Mouse (Mus musculus) neural tube, embryonic 15.5 days (tissue): ENCODE results near the gene Clasp1. TPM values are rescaled to one million over a fixed set of nuclear protein-coding genes. Genes with fewer than 3 reads are reported as not detected.

Source experiments
- ATAC-seq: fragments of 200-750 bp; cut with Nextera tagmentation; 2 replicates; pipeline ENCODE4 v1.8.0; 2017; ENCODE audit warnings: mild to moderate bottlenecking, moderate TSS enrichment, moderate library complexity; ENCODE audit not compliant: low FRiP score
- H3K27ac ChIP-seq: fragments of 300-500 bp; sonication (generic); replicated peaks from 2 replicates; pipeline ENCODE4 v1.5.1; 2015; ENCODE audit warnings: mild to moderate bottlenecking, inconsistent platforms
- H3K27me3 ChIP-seq: fragments of 300-500 bp; sonication (generic); replicated peaks from 2 replicates; pipeline ENCODE4 v1.6.1; 2015; ENCODE audit warnings: inconsistent platforms
- H3K36me3 ChIP-seq: fragments of 300-500 bp; sonication (generic); 2 replicates; pipeline ENCODE4 v1.6.1; 2015; ENCODE audit warnings: inconsistent platforms
- H3K4me1 ChIP-seq: fragments of 300-500 bp; sonication (generic); 2 replicates; pipeline ENCODE4 v1.6.1; 2015; ENCODE audit warnings: inconsistent platforms
- H3K4me2 ChIP-seq: fragments of 300-500 bp; sonication (generic); 2 replicates; pipeline ENCODE4 v1.6.1; 2015; ENCODE audit warnings: inconsistent platforms, mild to moderate bottlenecking, moderate library complexity
- H3K4me3 ChIP-seq: fragments of 300-500 bp; sonication (generic); replicated peaks from 2 replicates; pipeline ENCODE4 v1.5.1; 2015; ENCODE audit warnings: mild to moderate bottlenecking, inconsistent platforms
- H3K9ac ChIP-seq: fragments of 300-500 bp; sonication (generic); replicated peaks from 2 replicates; pipeline ENCODE4 v1.6.1; 2015; ENCODE audit warnings: mild to moderate bottlenecking, inconsistent platforms
- H3K9me3 ChIP-seq: fragments of 300-500 bp; sonication (generic); replicated peaks from 2 replicates; pipeline ENCODE4 v1.6.1; 2016; ENCODE audit warnings: inconsistent platforms
- WGBS: fragments of 180-500 bp; shearing (Covaris S2); methylation state at CpG from one replicate; pipeline ENCODE4 v1.1.7; 2015; ENCODE audit warnings: mixed read lengths; 5-methylcytosine and 5-hydroxymethylcytosine counted together
- polyA plus RNA-seq: library from polyadenylated mRNA; unstranded; fragments of >200 nt; fragmentation: Nextera tagmentation; extraction: Ambion mirVana; gene quantifications from 2 replicates; pipeline ENCODE4 v1.2.1, GENCODE M21; 2015

Gene Clasp1
- polyA plus RNA-seq, 1 experiment from 2014 or later = 88.1 TPM

DNA sequence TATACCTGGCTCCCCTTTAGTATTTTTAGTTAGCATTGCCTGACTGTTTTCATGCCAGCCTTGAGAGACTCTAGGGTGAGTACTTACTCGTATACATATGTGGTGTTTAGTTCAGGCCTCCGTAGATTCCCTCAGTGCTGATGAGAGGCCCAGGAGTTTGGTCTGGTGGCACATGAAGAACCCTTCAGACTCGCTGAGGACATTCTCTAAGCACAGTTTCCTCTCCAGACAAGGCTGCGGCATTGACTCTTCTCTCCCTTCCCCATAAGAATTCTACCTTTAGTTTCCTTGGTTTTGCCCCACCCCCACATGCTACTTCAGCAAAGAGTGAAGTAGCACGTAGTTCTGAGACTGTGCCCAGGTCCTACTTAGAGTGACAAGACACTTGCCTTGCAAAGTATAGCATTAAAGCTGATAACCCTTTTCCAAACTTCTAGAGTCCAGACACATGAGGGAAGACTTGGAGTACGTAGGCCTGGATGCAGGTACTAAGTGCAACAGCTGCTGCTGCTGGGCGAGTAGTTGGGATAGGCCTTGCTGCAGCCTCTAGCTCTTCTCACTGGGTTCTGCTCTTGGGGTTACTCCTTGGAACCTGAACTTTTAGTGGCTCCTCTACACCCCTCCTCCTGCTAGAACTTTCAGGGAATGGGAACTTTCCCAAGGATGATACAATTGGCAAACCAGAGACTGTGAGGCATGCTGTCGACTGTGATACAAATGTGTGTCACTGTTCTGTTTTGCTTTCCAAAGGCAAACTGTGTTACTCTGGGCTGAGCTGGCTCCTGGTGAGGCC, 123.1 kb downstream of the Clasp1 start:
- no peak overlapping the region for H3K27ac ChIP-seq
- WGBS = 97% methylated on average over 8 of the region's 8 CpGs
- H3K4me1 ChIP-seq = no peaks in the 10 kb centered on the region
- no peak overlapping the region for H3K9ac ChIP-seq
- H3K27me3 ChIP-seq = no peaks in the 10 kb centered on the region
- H3K36me3 ChIP-seq = peaks cover 80% of the 10 kb centered on the region
- no peak overlapping the region for H3K4me3 ChIP-seq
- ATAC-seq = no peak
- no peaks in the 10 kb centered on the region for H3K9me3 ChIP-seq
- H3K4me2 ChIP-seq = no peak overlapping the region

DNA sequence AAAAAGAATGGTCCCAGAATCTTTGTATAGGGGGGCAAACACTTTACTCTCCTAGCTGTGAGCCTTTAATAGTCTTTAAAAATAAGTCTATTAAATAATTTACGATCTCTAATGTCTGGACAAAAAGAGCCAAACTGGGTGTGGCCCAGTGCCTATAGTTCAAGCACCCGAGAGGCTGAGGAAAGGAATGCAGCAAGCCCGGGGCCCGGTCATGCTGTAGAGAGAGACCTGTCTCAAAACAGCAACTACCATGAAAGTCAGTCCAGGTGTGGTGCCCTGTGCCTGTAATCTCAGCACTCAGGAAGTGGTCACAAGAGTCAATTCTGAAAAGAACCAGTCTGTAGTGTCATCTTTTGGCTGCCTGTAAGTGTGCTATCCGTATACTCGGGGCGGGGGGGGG, 127.4 kb downstream of the Clasp1 start:
- H3K9me3 ChIP-seq = no peaks in the 10 kb centered on the region
- no peak overlapping the region for H3K27ac ChIP-seq
- no peaks in the 10 kb centered on the region for H3K27me3 ChIP-seq
- H3K36me3 ChIP-seq = peaks cover 65% of the 10 kb centered on the region
- H3K4me1 ChIP-seq = no peaks in the 10 kb centered on the region
- H3K4me3 ChIP-seq = no peak overlapping the region
- H3K9ac ChIP-seq = no peak overlapping the region
- no peak for ATAC-seq
- whole genome bisulfite sequencing = 49% methylated on average over 7 of the region's 7 CpGs
- H3K4me2 ChIP-seq = no peak overlapping the region

DNA sequence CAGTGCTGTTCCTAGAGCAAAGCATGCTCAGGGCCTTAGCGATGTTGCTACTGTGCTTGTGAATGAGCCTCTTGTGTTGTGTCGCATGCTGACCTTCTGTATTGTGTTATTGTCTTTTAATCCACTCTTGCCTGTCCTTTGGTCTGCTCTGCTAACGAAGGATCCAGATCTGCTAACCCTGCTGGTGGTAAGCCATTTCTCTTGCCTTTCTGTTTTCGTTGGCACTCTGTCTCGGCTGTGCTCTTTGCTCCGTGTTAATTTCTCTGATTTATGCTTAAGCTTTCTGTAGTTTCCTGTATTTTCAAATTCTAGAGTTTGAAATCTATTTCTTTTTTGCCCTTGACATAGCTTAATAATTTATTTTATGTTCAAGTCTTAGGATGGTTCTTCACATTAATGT, 134.3 kb downstream of the Clasp1 start:
- Histone ChIP-seq H3K9ac (no peak overlapping the region), H3K27me3 (no peaks in the 10 kb centered on the region), H3K4me3 (no peak overlapping the region), H3K27ac (no peak overlapping the region), H3K4me1 (no peaks in the 10 kb centered on the region), H3K36me3 (peaks cover 64% of the 10 kb centered on the region), H3K4me2 (no peak overlapping the region), H3K9me3 (no peaks in the 10 kb centered on the region)
- ATAC-seq = no peak
- WGBS = 77% methylated on average over 6 of the region's 6 CpGs

DNA sequence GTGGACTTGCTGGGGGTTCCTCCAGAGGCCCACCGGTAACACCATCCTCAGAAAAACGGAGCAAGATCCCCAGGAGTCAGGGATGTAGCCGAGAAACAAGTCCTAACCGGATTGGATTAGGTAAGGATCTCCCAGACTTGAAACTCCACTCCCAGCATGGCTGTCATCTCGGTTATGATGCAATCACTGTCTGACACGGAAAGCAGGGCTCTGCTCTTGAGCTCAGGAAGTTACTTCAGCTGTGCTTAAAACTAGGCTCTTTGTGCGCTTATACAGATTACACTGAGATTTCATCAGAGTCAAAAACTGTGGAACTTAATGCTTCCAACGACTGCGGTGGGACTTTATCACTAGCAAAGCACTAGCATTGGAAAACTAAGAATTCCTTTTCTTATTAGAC, 136.5 kb downstream of the Clasp1 start:
- peaks cover 65% of the 10 kb centered on the region for H3K36me3 ChIP-seq
- H3K27me3 ChIP-seq = no peaks in the 10 kb centered on the region
- H3K27ac ChIP-seq = no peak overlapping the region
- 92% methylated on average over 9 of the region's 9 CpGs for WGBS
- ATAC-seq = no peak
- no peak overlapping the region for H3K4me3 ChIP-seq
- H3K9me3 ChIP-seq = no peaks in the 10 kb centered on the region
- no peak overlapping the region for H3K4me2 ChIP-seq
- H3K9ac ChIP-seq = no peak overlapping the region
- no peaks in the 10 kb centered on the region for H3K4me1 ChIP-seq

DNA sequence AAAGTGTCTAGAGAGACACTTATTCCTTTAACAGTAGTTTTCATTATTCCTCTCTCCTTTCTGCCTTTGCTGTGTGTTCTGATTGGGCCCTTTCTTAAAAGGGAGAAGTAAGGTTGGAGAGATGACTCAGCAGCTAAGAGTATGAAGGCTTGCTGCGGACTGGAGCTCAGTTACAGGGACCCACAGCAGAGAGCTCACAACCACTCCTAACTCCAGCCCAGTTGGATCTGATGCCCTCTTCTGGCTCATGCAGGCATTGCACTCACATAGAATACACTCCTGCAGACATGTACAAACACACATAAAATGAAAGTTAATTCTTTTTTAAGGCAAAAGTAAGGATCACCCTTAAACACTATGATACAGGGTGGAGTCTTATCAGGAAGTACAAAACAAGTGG, 140.4 kb downstream of the Clasp1 start:
- H3K4me2 ChIP-seq = no peak overlapping the region
- no peaks in the 10 kb centered on the region for H3K27me3 ChIP-seq
- H3K36me3 ChIP-seq = peaks cover 79% of the 10 kb centered on the region
- H3K9me3 ChIP-seq = no peaks in the 10 kb centered on the region
- H3K9ac ChIP-seq = no peak overlapping the region
- ATAC-seq = no peak
- 100% methylated on average over 1 of the region's 1 CpGs for WGBS
- H3K4me3 ChIP-seq = no peak overlapping the region
- no peak overlapping the region for H3K27ac ChIP-seq
- no peaks in the 10 kb centered on the region for H3K4me1 ChIP-seq

GRCm38 (mm10) chr1:118531259-118531658, 142.4 kb downstream of the Clasp1 start:
- Histone ChIP-seq H3K27ac (no peak overlapping the region), H3K4me1 (no peaks in the 10 kb centered on the region), H3K9ac (no peak overlapping the region), H3K36me3 (peaks cover 85% of the 10 kb centered on the region), H3K4me3 (no peak overlapping the region), H3K27me3 (no peaks in the 10 kb centered on the region), H3K9me3 (no peaks in the 10 kb centered on the region), H3K4me2 (no peak overlapping the region)
- 97% methylated on average over 3 of the region's 3 CpGs for WGBS
- ATAC-seq = no peak

GRCm38 (mm10) chr1:118536021-118536420, 147.2 kb downstream of the Clasp1 start:
- H3K4me2 ChIP-seq = no peak overlapping the region
- H3K27me3 ChIP-seq = no peaks in the 10 kb centered on the region
- no peak overlapping the region for H3K9ac ChIP-seq
- ATAC-seq = no peak
- H3K9me3 ChIP-seq = no peaks in the 10 kb centered on the region
- no peak overlapping the region for H3K27ac ChIP-seq
- H3K4me3 ChIP-seq = no peak overlapping the region
- WGBS = 93% methylated on average over 15 of the region's 15 CpGs
- H3K36me3 ChIP-seq = peaks cover 71% of the 10 kb centered on the region
- H3K4me1 ChIP-seq = no peaks in the 10 kb centered on the region

- Histone ChIP-seq H3K4me2 (no peak overlapping the region), H3K4me1 (no peaks in the 10 kb centered on the region), H3K9ac (no peak overlapping the region), H3K36me3 (peaks cover 72% of the 10 kb centered on the region), H3K27ac (no peak overlapping the region), H3K27me3 (no peaks in the 10 kb centered on the region), H3K4me3 (no peak overlapping the region), H3K9me3 (no peaks in the 10 kb centered on the region)
- 93% methylated on average over 6 of the region's 6 CpGs for WGBS
- ATAC-seq = no peak
These were observed 150.2 kb downstream of the Clasp1 start for GRCm38 (mm10) chr1:118539046-118539445.

- Histone ChIP-seq H3K4me1 (no peaks in the 10 kb centered on the region), H3K27ac (no peak overlapping the region), H3K9me3 (no peaks in the 10 kb centered on the region), H3K36me3 (peaks cover 75% of the 10 kb centered on the region), H3K4me2 (no peak overlapping the region), H3K9ac (no peak overlapping the region), H3K4me3 (no peak overlapping the region), H3K27me3 (no peaks in the 10 kb centered on the region)
- WGBS = 96% methylated on average over 7 of the region's 7 CpGs
- no peak for ATAC-seq
These were observed 154.0 kb downstream of the Clasp1 start for GRCm38 (mm10) chr1:118542880-118543279.

GRCm38 (mm10) chr1:118548769-118549168, 159.9 kb downstream of the Clasp1 start:
- no peaks in the 10 kb centered on the region for H3K4me1 ChIP-seq
- H3K4me2 ChIP-seq = no peak overlapping the region
- H3K27me3 ChIP-seq = no peaks in the 10 kb centered on the region
- no peak for ATAC-seq
- H3K9me3 ChIP-seq = no peaks in the 10 kb centered on the region
- 95% methylated on average over 5 of the region's 5 CpGs for WGBS
- peaks cover 79% of the 10 kb centered on the region for H3K36me3 ChIP-seq
- no peak overlapping the region for H3K4me3 ChIP-seq
- H3K9ac ChIP-seq = no peak overlapping the region
- H3K27ac ChIP-seq = no peak overlapping the region

GRCm38 (mm10) chr1:118551152-118551551, 162.3 kb downstream of the Clasp1 start:
- Histone ChIP-seq H3K27ac (no peak overlapping the region), H3K27me3 (no peaks in the 10 kb centered on the region), H3K36me3 (peaks cover 82% of the 10 kb centered on the region), H3K9ac (no peak overlapping the region), H3K4me1 (no peaks in the 10 kb centered on the region), H3K9me3 (no peaks in the 10 kb centered on the region), H3K4me3 (no peak overlapping the region), H3K4me2 (no peak overlapping the region)
- WGBS = 90% methylated on average over 5 of the region's 5 CpGs
- no peak for ATAC-seq

DNA sequence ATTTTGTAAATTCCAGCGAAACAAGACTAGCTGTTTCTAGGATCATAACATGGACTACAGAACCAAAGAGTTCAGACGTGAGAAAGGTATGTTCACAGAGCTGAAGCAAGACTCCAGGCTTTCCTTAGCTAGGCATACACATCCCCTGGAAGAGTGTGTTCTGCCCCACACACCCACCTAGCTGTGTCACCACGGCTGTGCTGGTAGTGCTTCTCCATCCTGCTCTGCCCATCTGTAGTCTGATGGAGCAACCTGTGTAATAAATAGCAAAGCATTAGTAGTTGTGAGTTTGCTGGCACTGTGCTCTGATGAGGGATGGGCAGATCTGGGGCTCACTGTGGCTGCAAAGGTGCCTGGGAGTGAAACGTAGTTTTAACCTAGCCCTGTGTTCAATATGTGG, 163.2 kb downstream of the Clasp1 start:
- WGBS = 94% methylated on average over 4 of the region's 4 CpGs
- Histone ChIP-seq H3K9ac (no peak overlapping the region), H3K27me3 (no peaks in the 10 kb centered on the region), H3K36me3 (peaks cover 83% of the 10 kb centered on the region), H3K4me1 (no peaks in the 10 kb centered on the region), H3K27ac (no peak overlapping the region), H3K4me2 (no peak overlapping the region), H3K4me3 (no peak overlapping the region), H3K9me3 (no peaks in the 10 kb centered on the region)
- no peak for ATAC-seq
